Mouse (Mus musculus): ENCODE results near the gene S100g.
A peak's percentile ranks its signal among the peaks of the same experiment; 100 is the strongest.

The S100g gene

DNA sequence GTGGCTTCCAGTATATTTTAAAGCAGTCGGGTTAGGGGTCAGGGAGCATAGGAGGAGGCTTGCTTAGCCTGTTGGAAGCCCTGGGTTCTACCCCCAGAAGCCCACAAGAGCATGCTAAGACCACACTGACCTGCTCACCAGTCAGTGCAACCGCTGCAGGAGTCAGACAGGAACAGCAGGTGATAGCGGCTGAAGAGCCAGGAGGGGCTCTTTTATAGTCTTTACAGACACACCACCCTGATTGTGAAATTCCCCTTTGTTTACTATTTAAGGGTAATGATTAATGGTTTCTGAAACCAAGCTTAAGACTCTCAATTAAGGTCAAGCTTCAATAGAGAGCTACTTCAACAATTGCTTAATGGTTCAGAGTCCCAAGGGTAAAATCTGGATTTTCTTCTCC is at the start of gene S100g:
Gene S100g, minus strand, starts transcription at position 217 of the 400 bp plus-strand sequence.
- no peak for DNase-seq (ENCODE audit: low spot score in 2 of 2)

GRCm38 (mm10) chrX:162992121-162992520 is 27.7 kb upstream of the S100g start:
- DNase-seq (ENCODE audit: low spot score in 2 of 2), result no peak

- DNase-seq (ENCODE audit: low spot score in 2 of 2), result no peak
Measured at GRCm38 (mm10) chrX:162991396-162991795, 27.0 kb upstream of the S100g start.

- no peak for DNase-seq (ENCODE audit: low spot score in 2 of 2)
Measured at GRCm38 (mm10) chrX:162986876-162987495, 22.6 kb upstream of the S100g start.

- DNase-seq (ENCODE audit: low spot score in 2 of 2), result no peak
Measured at GRCm38 (mm10) chrX:162976194-162976593, 11.8 kb upstream of the S100g start.

GRCm38 (mm10) chrX:162967456-162967855 is 3.1 kb upstream of the S100g start:
- no peak for DNase-seq (ENCODE audit: low spot score in 2 of 2)

DNA sequence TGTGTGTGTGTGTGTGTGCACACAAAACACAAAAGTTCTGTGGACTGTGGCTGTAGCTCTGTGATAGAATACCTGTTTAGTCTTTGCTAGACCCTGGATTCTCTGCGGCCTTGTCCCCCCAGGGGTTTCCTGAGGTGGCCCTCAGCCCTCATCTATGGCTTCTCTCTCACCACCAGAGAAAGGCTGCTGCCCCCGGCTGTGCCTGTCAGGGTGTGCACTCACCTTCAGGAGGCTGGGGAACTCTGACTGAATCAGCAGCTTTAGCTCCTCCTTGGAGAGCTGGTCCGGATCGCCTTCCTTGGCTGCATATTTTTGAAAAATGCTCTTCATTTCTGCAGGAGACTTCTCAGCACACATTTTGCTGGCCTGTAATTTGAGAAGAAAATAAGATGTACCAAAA is 559 bp downstream of the S100g start:
- DNase-seq (ENCODE audit: low spot score in 2 of 2), result no peak

- no peak for DNase-seq (ENCODE audit: low spot score in 2 of 2)
Measured at GRCm38 (mm10) chrX:162957921-162958320, 6.5 kb downstream of the S100g start.

GRCm38 (mm10) chrX:162949811-162950439 is 14.5 kb downstream of the S100g start:
- peak in 1 of 2 experiments; percentile 25 for DNase-seq (ENCODE audit: low spot score in 2 of 2)

GRCm38 (mm10) chrX:162942027-162942426 is 22.4 kb downstream of the S100g start:
- no peak for DNase-seq (ENCODE audit: low spot score in 2 of 2)

GRCm38 (mm10) chrX:162931467-162931866 is 32.9 kb downstream of the S100g start:
- DNase-seq (ENCODE audit: low spot score in 2 of 2), result no peak

- no peak for DNase-seq (ENCODE audit: low spot score in 2 of 2)
Measured at GRCm38 (mm10) chrX:162921487-162922125, 42.8 kb downstream of the S100g start.

DNA sequence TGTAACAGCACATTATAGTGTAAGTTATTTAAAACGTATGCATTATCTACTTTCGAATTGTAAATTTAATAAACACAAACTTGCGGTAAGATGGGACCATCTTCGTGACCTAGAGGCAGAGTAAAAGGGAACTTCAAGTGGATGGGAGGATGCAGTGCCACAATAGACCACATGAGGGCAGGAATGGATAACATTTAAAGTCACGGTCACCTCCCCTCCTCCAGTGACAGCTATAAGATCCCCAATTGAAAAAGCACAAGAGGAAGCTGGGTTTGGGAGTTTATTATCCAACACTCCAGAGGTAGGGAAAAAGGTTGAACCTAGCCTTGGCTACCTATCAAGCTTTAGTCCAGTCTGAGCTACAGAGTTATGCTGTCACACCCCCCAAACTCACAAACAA is 48.7 kb downstream of the S100g start:
- DNase-seq (ENCODE audit: low spot score in 2 of 2), result peak in 1 of 2 experiments; percentile 47

GRCm38 (mm10) chrX:162913651-162914050 is 50.7 kb downstream of the S100g start:
- no peak for DNase-seq (ENCODE audit: low spot score in 2 of 2)

Measured in thymus, postnatal 10 days (tissue).